Mouse (Mus musculus) neural tube, embryonic 15.5 days (tissue): ENCODE measurements around the gene Dok5. TPM values are rescaled to one million over a fixed set of nuclear protein-coding genes. Genes with fewer than 3 reads are reported as not detected.

Experiments used
- ATAC-seq: fragments of 200-750 bp; cut with Nextera tagmentation; 2 replicates; pipeline ENCODE4 v1.8.0; 2017; ENCODE audit warnings: mild to moderate bottlenecking, moderate TSS enrichment, moderate library complexity; ENCODE audit not compliant: low FRiP score
- H3K27ac ChIP-seq: fragments of 300-500 bp; sonication (generic); replicated peaks from 2 replicates; pipeline ENCODE4 v1.5.1; 2015; ENCODE audit warnings: mild to moderate bottlenecking, inconsistent platforms
- H3K27me3 ChIP-seq: fragments of 300-500 bp; sonication (generic); replicated peaks from 2 replicates; pipeline ENCODE4 v1.6.1; 2015; ENCODE audit warnings: inconsistent platforms
- H3K36me3 ChIP-seq: fragments of 300-500 bp; sonication (generic); 2 replicates; pipeline ENCODE4 v1.6.1; 2015; ENCODE audit warnings: inconsistent platforms
- H3K4me1 ChIP-seq: fragments of 300-500 bp; sonication (generic); 2 replicates; pipeline ENCODE4 v1.6.1; 2015; ENCODE audit warnings: inconsistent platforms
- H3K4me2 ChIP-seq: fragments of 300-500 bp; sonication (generic); 2 replicates; pipeline ENCODE4 v1.6.1; 2015; ENCODE audit warnings: inconsistent platforms, mild to moderate bottlenecking, moderate library complexity
- H3K4me3 ChIP-seq: fragments of 300-500 bp; sonication (generic); replicated peaks from 2 replicates; pipeline ENCODE4 v1.5.1; 2015; ENCODE audit warnings: mild to moderate bottlenecking, inconsistent platforms
- H3K9ac ChIP-seq: fragments of 300-500 bp; sonication (generic); replicated peaks from 2 replicates; pipeline ENCODE4 v1.6.1; 2015; ENCODE audit warnings: mild to moderate bottlenecking, inconsistent platforms
- H3K9me3 ChIP-seq: fragments of 300-500 bp; sonication (generic); replicated peaks from 2 replicates; pipeline ENCODE4 v1.6.1; 2016; ENCODE audit warnings: inconsistent platforms
- WGBS: fragments of 180-500 bp; shearing (Covaris S2); methylation state at CpG from one replicate; pipeline ENCODE4 v1.1.7; 2015; ENCODE audit warnings: mixed read lengths; 5-methylcytosine and 5-hydroxymethylcytosine counted together
- polyA plus RNA-seq: library from polyadenylated mRNA; unstranded; fragments of >200 nt; fragmentation: Nextera tagmentation; extraction: Ambion mirVana; gene quantifications from 2 replicates; pipeline ENCODE4 v1.2.1, GENCODE M21; 2015

The Dok5 gene
- polyA plus RNA-seq, 1 experiment from 2014 or later, result 70.9 TPM

DNA sequence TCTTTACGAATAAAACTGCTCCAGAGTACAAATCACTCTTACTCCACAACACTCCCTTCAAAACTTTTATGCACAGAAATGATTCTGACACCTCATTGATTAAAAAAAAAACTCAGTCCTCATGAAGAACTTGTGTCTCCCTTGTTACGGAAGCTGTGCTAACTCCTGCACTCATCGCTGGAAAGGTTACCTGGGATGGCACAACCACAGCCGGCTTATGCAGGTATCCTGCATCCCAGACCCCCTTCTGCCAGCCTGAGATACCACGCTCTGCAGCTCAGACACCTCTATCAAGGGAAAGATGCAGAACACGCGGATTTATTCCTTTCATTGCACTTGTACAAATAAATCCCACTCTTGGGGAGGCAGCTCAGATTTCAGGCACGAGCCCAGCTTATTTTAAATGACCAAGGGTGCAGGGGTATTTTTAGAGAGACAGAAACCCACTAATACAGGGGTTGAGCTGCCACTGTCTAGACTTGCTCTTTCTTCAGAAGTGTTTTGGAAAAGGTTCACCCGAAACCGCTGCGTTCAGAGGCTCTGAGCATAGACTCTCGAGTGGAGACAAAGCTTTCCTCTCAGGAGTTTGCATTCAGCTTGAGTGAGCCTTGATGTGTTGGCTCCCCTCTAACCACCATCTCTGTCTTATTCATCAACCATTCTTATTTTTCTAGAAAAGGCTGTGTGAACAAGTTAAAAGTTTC, 76.1 kb downstream of the Dok5 start:
- peaks cover 22% of the 10 kb centered on the region for H3K4me1 ChIP-seq
- H3K4me2 ChIP-seq, result no peak overlapping the region
- H3K9ac ChIP-seq, result no peak overlapping the region
- no peaks in the 10 kb centered on the region for H3K9me3 ChIP-seq
- no peaks in the 10 kb centered on the region for H3K27me3 ChIP-seq
- WGBS, result 52% methylated on average over 12 of the region's 12 CpGs
- peak overlapping the region; percentile 80 for H3K27ac ChIP-seq
- H3K4me3 ChIP-seq, result no peak overlapping the region
- no peak for ATAC-seq
- H3K36me3 ChIP-seq, result no peaks in the 10 kb centered on the region

DNA sequence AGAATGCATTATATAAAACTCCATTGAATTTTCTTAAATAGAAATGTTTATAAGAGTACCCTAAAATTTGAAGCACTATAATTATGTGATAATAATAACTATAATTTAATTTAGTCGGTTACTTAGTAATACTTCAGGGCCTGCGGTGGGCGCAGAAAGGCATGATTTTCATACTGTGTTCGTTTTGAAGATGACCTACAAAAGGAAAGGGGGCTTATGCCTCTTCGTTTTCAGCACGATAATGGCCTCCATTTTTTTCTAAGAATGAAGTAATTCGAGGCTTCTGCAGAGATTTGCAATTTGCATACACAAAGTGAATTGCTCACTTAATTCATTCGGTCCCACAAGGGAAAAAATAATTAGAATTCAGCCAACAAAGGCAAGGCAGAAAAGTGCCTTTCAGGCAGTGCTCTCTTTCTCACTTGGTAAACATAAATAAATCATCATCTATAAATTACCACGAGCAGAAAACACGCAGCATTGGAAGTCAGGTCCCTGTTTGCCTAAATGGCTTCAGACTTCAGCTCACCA, 76.7 kb downstream of the Dok5 start:
- Histone ChIP-seq H3K27me3 (no peaks in the 10 kb centered on the region), H3K4me2 (peak overlapping the region; percentile 13), H3K4me1 (peaks cover 22% of the 10 kb centered on the region), H3K9me3 (no peaks in the 10 kb centered on the region), H3K4me3 (no peak overlapping the region), H3K27ac (peak overlapping the region; percentile 80), H3K9ac (no peak overlapping the region), H3K36me3 (no peaks in the 10 kb centered on the region)
- WGBS, result 17% methylated on average over 10 of the region's 10 CpGs
- no peak; the same call in 1 of the 2 replicates for ATAC-seq

DNA sequence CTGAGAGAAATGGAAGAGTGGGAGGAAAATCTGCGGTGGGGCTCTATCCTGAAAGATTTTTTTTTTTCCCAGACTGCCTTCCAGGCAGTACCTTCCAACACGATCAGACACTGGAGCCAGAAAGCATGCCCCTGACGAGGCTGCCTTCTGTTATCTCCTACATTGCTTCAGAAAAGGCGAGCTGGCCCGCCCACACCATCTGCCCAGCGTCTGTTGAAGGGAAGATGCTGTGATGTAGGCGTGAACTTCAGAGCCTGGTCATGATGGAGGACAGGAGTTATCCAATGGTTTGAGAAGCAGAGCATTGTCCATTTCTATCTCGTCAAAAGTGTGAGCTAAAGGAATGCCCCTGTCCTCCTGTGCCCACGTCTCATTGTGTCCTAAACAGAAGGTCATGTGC, 79.7 kb downstream of the Dok5 start:
- Histone ChIP-seq H3K9ac (no peak overlapping the region), H3K4me1 (peaks cover 19% of the 10 kb centered on the region), H3K27me3 (no peaks in the 10 kb centered on the region), H3K27ac (no peak overlapping the region), H3K4me3 (no peak overlapping the region), H3K4me2 (no peak overlapping the region), H3K9me3 (no peaks in the 10 kb centered on the region), H3K36me3 (no peaks in the 10 kb centered on the region)
- no peak for ATAC-seq
- 70% methylated on average over 9 of the region's 9 CpGs for WGBS

DNA sequence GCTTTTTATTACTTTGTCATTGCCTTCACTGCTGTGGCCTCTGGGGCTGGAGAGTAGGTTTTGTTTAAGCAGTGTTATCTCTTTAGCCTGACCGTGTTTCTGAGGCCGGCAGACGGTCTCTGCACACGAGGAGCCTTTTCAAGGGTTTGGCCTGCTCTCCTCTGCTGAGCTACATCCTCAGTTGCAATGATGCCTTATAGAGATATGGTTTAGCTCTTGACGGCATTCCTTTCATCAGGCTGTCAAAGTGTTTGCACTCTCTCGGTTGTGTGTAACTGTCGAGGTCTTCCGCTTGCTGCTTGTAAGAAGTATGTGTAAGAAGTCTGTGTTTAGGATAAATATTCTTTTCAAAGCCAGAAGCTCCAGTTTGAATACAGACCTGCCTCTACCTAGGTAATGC, 84.7 kb downstream of the Dok5 start:
- Histone ChIP-seq H3K4me1 (no peaks in the 10 kb centered on the region), H3K9me3 (no peaks in the 10 kb centered on the region), H3K36me3 (no peaks in the 10 kb centered on the region), H3K9ac (no peak overlapping the region), H3K4me3 (no peak overlapping the region), H3K27ac (no peak overlapping the region), H3K27me3 (no peaks in the 10 kb centered on the region), H3K4me2 (no peak overlapping the region)
- no peak for ATAC-seq
- 68% methylated on average over 8 of the region's 8 CpGs for WGBS

DNA sequence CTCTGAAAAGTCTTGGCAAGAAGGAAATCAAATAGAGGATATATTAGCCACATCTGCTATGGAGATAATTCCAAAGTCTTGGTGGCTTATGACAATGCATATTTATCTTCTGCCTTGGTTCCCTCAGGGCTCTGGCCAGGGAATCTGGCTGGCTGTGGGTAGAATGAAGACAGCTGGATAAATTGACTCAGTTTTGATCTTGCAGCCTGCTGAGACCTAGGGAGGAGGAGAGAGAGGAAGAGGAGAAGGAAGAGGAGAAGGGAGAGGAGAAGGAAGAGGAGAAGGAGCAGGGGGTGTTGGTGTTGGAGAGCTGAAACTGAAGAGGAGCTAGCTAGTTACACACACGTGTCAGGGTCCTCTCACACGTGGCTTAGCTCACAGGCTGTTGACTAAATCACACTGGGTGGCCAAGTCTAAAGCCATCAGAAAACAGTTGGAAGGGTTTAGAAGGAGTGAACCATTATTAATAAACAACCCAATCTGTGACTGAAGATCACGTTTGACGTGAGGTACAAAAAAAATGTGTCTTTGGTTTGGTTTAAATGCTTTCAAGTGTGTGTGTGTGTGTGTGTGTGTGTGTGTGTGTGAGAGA, 85.6 kb downstream of the Dok5 start:
- no peaks in the 10 kb centered on the region for H3K27me3 ChIP-seq
- ATAC-seq, result no peak
- WGBS, result 85% methylated on average over 4 of the region's 4 CpGs
- H3K36me3 ChIP-seq, result no peaks in the 10 kb centered on the region
- no peaks in the 10 kb centered on the region for H3K4me1 ChIP-seq
- no peak overlapping the region for H3K4me2 ChIP-seq
- H3K4me3 ChIP-seq, result no peak overlapping the region
- H3K27ac ChIP-seq, result no peak overlapping the region
- H3K9me3 ChIP-seq, result no peaks in the 10 kb centered on the region
- H3K9ac ChIP-seq, result no peak overlapping the region

- no peak overlapping the region for H3K9ac ChIP-seq
- no peaks in the 10 kb centered on the region for H3K36me3 ChIP-seq
- H3K4me1 ChIP-seq, result peaks cover 24% of the 10 kb centered on the region
- H3K27ac ChIP-seq, result 0 out of 2 replicates have a peak overlapping the region, but pooled peaks have one; percentile 45
- no peaks in the 10 kb centered on the region for H3K27me3 ChIP-seq
- no peaks in the 10 kb centered on the region for H3K9me3 ChIP-seq
- peak; percentile 39; the same call in 1 of the 2 replicates for ATAC-seq
- WGBS, result 33% methylated on average over 17 of the region's 17 CpGs
- H3K4me2 ChIP-seq, result peak overlapping the region; percentile 52
- peak overlapping the region; percentile 19; the same call in 1 of the 2 replicates for H3K4me3 ChIP-seq
Measured at GRCm38 (mm10) chr2:170826821-170827441, 95.3 kb downstream of the Dok5 start.

GRCm38 (mm10) chr2:170828757-170829156, 97.2 kb downstream of the Dok5 start:
- 19% methylated on average over 7 of the region's 7 CpGs for WGBS
- peak; percentile 48; the same call in 1 of the 2 replicates for ATAC-seq

GRCm38 (mm10) chr2:170829191-170829611, 97.6 kb downstream of the Dok5 start:
- no peaks in the 10 kb centered on the region for H3K36me3 ChIP-seq
- no peak overlapping the region for H3K4me2 ChIP-seq
- no peaks in the 10 kb centered on the region for H3K27me3 ChIP-seq
- H3K9me3 ChIP-seq, result no peaks in the 10 kb centered on the region
- H3K9ac ChIP-seq, result no peak overlapping the region
- peaks cover 31% of the 10 kb centered on the region for H3K4me1 ChIP-seq
- ATAC-seq, result peak; percentile 49
- WGBS, result 61% methylated on average over 6 of the region's 6 CpGs
- H3K27ac ChIP-seq, result peak overlapping the region; percentile 23; the same call in 1 of the 2 replicates
- no peak overlapping the region for H3K4me3 ChIP-seq

More at GRCm38 (mm10) chr2:170828757-170829156, 97.2 kb downstream of the Dok5 start:
- Histone ChIP-seq H3K36me3 (no peaks in the 10 kb centered on the region), H3K9me3 (no peaks in the 10 kb centered on the region), H3K4me1 (peaks cover 31% of the 10 kb centered on the region), H3K9ac (no peak overlapping the region), H3K4me2 (no peak overlapping the region), H3K27ac (peak overlapping the region; percentile 63; the same call in 1 of the 2 replicates), H3K27me3 (no peaks in the 10 kb centered on the region), H3K4me3 (no peak overlapping the region)

GRCm38 (mm10) chr2:170829988-170830387, 98.4 kb downstream of the Dok5 start:
- no peaks in the 10 kb centered on the region for H3K27me3 ChIP-seq
- peaks cover 31% of the 10 kb centered on the region for H3K4me1 ChIP-seq
- no peak overlapping the region for H3K9ac ChIP-seq
- no peak for ATAC-seq
- H3K4me3 ChIP-seq, result no peak overlapping the region
- H3K36me3 ChIP-seq, result no peaks in the 10 kb centered on the region
- no peak overlapping the region for H3K27ac ChIP-seq
- no peaks in the 10 kb centered on the region for H3K9me3 ChIP-seq
- no peak overlapping the region for H3K4me2 ChIP-seq
- 50% methylated on average over 14 of the region's 14 CpGs for WGBS

GRCm38 (mm10) chr2:170836862-170837261, 105.3 kb downstream of the Dok5 start:
- Histone ChIP-seq H3K27ac (peak overlapping the region; percentile 51; the same call in 1 of the 2 replicates), H3K9ac (no peak overlapping the region), H3K4me1 (peaks cover 35% of the 10 kb centered on the region), H3K4me2 (no peak overlapping the region), H3K27me3 (no peaks in the 10 kb centered on the region), H3K4me3 (no peak overlapping the region), H3K9me3 (no peaks in the 10 kb centered on the region), H3K36me3 (no peaks in the 10 kb centered on the region)
- 0 out of 2 replicates have a peak, but pooled peaks have one; percentile 16 for ATAC-seq
- 17% methylated on average over 10 of the region's 10 CpGs for WGBS

GRCm38 (mm10) chr2:170837363-170837762, 105.8 kb downstream of the Dok5 start:
- H3K4me2 ChIP-seq, result no peak overlapping the region
- no peak for ATAC-seq
- WGBS, result 32% methylated on average over 11 of the region's 11 CpGs
- peaks cover 31% of the 10 kb centered on the region for H3K4me1 ChIP-seq
- no peak overlapping the region for H3K9ac ChIP-seq
- H3K36me3 ChIP-seq, result no peaks in the 10 kb centered on the region
- no peaks in the 10 kb centered on the region for H3K27me3 ChIP-seq
- no peaks in the 10 kb centered on the region for H3K9me3 ChIP-seq
- no peak overlapping the region for H3K4me3 ChIP-seq
- peak overlapping the region; percentile 64 for H3K27ac ChIP-seq
